Mouse (Mus musculus) kidney, adult 2 months (tissue): ENCODE results near the gene Lsmem1.

Experiments
- CTCF ChIP-seq: fragments of 200-500 bp; conservative IDR thresholded peaks from 2 replicates; pipeline ENCODE4 v1.5.1; 2011; ENCODE audit warnings: low read depth, mild to moderate bottlenecking, control low read depth, low read length, moderate library complexity, mixed read lengths; ENCODE audit not compliant: insufficient read depth, insufficient read length
- POLR2A ChIP-seq: fragments of 200-500 bp; IDR thresholded peaks from one replicate; pipeline ENCODE4 v1.6.1; 2011; ENCODE audit warnings: low read depth, low read length, control low read depth

- TF ChIP-seq CTCF (no peak), POLR2A (no peak)
Measured at GRCm38 (mm10) chr12:40198019-40198418, 1.3 kb downstream of the Lsmem1 start.
